Mouse (Mus musculus): ENCODE data around the gene Tdgf1.
A peak's percentile ranks its signal among the peaks of the same experiment; 100 is the strongest.

Gene Tdgf1

DNA sequence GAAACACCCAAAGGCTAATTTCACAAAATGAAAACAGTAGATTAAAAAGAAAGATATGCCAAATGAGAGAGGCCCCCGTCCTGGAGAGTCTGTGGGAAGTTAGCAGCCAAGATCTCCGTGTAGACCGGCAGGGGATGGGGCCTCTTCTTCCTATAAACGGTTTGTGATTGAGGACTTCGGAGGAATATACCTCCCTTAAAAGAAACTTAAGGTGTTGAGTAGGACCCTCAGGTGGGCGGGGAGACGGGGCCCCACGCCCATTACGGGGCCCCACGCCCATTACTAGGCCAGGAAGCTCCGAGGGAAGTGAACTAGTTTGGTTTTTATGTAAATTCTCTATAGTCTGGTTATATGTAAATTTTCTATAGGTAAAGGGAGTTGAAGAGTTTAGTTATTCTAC is at the start of gene Tdgf1:
Gene Tdgf1, minus strand, starts transcription at position 233 of the 400 bp plus-strand sequence.
- DNase-seq: no peak

- peak; percentile 86 to 93 for DNase-seq
Measured at GRCm38 (mm10) chr9:110994716-110995172, 48.8 kb upstream of the Tdgf1 start.

DNA sequence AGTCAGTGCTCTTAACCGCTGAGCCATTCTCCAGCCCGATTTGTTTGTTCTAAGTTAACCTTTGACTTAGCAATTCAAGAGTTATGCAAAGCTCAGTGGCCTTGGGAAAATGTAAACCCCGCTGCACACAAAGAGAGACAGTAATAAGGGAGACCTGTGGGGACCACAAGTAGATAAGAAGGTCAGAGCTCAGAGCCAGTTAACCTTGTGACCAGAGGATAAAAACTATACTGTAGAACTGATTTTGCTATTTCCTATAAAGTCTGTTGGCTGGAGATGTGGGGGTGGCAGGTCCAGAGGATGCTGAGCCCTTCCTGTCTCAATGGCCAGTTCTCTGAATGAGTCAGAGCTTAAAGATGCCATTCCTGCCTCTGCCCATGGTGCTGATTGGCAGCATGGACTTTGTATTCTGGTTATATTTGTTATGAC is 47.3 kb upstream of the Tdgf1 start:
- DNase-seq: no peak

DNA sequence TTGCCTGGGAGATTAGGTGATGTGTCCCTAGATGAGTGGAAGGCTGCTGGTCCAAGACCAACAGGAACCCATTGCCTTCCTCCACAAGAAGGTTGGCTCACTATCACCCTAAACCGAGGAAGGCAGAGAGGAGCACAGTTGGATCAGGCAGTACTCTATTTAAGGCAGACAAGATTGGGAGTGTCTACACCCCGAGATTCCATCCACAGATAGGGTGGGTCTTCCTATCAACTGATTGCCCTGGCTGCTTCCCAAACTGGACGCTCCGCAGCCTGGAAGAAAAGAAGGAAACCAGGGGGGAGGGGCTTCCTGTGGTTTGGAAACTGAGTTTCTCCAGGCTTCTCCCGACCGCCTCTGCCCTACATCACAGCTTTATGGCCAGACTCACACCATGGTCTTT is 44.2 kb upstream of the Tdgf1 start, which contains the start of gene Rtp3:
Gene Rtp3, minus strand, starts transcription at position 380 of the 400 bp plus-strand sequence.
- peak; percentile 83 for DNase-seq

- no peak for DNase-seq
Measured at GRCm38 (mm10) chr9:110989543-110989942, 43.6 kb upstream of the Tdgf1 start.

GRCm38 (mm10) chr9:110989141-110989540 is 43.2 kb upstream of the Tdgf1 start:
- no peak for DNase-seq

DNA sequence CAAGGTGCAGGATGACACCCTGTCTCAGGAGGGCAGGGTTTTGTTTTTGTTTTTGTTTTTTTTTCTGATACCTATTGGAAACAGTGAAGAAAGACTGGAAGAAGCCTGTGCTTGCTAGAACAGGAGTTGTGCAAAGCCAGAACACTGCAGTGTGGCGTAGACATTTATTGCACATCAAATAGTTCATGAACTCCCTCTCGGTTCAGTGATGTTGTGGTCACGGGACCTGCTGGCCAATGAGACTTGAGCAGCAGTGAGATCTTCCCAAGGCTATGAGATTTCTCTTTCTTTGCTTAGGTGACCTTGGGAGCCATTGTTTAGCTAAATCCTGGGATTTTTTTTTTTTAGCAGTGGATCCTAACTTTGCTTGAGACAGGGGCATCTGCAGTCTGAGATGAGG is 42.1 kb upstream of the Tdgf1 start:
- no peak for DNase-seq

GRCm38 (mm10) chr9:110987331-110987730 is 41.4 kb upstream of the Tdgf1 start:
- DNase-seq: no peak

DNA sequence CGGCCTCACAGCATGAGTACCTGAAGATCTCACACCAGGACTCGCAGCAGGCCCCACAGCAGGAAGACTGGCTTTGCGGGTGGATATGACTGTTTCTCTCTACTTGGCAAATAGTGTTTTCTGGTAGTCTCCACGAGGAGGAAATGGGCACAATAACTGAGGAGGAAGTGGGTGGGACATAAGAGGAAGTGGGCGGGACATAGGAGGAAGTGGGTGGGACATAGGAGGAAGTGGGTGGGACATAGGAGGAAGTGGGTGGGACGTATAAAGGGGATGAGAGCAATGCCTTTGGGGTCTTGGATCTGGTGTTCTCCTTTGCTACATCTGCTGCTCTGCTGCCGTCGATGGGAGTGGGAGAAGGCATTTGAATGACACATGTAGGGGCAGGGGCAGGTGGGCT is 40.0 kb upstream of the Tdgf1 start:
- DNase-seq: no peak

GRCm38 (mm10) chr9:110985541-110985940 is 39.6 kb upstream of the Tdgf1 start:
- no peak for DNase-seq

DNA sequence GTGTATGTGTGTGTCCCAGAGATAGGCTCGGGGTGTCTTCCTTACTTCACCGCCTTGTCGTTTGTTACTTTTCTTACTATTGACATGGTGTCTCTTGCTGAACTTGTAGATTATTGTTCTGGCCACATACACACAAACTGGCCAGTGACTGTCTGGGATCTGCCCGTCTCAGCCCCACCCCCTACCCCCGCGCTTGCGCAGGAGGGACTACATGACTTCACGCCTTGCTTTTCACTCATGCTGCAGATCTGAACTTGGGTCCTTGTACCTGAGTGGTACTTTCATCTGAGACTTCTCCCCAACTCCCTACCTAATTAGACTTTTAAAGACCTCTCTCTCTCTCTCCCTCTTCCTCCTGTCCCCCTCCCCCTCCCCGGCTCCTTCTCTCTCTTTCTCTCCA is 38.1 kb upstream of the Tdgf1 start:
- no peak for DNase-seq

- DNase-seq: no peak
Measured at GRCm38 (mm10) chr9:110982351-110982750, 36.4 kb upstream of the Tdgf1 start.

DNA sequence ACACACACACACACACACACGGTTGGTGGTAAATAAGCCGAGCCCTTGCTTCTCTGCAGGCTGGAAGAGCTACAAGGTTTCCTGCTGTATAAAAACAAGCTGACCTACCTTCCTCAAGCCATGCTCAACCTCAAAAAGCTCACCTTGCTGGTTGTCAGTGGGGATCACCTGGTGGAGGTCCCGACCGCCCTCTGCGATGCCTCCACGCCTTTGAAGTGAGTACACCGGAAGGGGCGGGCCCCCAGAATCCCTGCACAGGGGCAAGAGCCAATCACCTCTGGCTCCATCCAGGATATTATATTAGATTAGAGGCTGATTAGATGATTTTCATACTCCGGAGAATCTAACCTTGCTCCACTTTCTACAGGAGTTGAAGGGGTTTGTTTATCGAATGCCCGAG is 33.5 kb upstream of the Tdgf1 start:
- DNase-seq: no peak

DNA sequence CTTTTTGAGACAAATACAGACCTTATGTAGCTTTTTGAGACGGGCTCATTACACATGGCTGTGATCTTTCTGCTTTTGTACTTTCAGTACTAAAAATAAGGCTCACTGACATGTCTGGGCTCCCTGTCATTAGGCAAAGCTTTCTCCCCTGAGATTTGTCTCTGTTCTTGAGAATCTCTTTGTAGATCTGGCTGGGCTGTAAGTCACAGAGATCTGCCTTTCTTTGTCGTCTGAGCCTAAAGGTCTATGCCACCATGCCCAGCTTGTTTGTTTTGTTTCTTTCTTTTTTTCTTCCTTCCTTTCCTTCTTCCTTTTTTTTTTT is 19.9 kb upstream of the Tdgf1 start:
- DNase-seq: no peak

DNA sequence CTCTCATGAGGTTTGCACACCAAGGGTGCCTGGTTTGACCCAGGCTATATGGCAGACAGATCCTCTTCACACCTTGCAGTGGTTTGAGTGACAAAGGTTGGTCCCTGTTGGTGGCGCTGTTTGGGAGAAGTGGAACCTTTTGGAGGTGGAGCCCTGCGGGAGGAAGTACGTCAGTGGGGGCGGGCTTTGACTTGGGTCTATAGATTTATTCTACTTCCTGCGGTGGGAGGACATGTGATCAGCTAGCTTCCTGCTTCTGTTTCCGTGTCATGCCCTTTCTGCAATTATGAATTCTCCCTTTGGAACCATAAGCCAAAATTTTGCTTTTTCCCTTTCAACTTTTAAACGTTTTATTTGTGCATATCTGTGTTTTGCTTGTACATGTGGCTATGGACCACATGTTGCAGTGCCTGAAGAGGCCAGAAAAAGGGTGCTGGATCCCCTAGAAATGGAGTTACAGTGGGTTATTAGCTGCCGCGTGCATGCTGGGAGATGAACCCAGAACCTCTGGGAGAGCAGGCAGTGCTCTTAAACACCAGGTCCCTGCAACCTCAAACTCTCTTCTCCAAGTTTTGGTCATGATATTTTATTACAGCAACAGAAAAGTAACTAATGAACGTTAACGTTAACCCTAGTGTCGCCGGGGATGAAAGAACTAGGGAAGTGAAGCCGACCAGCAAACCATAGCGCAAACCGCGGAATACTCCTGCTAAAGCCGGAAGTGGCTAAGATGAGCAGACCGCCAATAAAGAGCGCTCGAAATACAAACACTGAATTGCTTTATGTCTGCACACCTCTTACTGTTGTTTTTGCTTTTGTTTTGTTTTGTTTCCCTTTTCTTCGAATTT is 19.3 kb upstream of the Tdgf1 start:
- no peak for DNase-seq

- no peak for DNase-seq
Measured at GRCm38 (mm10) chr9:110963566-110964115, 17.7 kb upstream of the Tdgf1 start.

DNA sequence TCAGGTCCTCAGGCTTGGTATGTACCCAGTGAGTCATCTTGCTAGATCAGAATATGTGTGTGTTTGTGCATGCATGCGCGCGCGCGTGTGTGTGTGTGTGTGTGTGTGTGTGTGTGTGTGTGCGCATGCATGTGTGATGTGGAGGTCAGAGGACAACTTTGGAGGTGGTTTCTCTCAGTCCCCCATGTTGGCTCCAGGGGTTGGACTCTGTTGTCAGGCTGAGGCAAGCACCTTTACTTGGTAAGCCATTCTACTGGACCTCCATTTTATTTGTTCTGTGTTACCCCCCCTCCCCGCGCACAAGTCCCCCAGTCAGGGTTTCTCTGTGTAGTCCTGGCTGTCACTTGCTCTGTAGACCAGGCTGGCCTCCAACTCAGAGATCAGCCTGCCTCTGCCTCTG is 15.4 kb upstream of the Tdgf1 start:
- DNase-seq: no peak

DNA sequence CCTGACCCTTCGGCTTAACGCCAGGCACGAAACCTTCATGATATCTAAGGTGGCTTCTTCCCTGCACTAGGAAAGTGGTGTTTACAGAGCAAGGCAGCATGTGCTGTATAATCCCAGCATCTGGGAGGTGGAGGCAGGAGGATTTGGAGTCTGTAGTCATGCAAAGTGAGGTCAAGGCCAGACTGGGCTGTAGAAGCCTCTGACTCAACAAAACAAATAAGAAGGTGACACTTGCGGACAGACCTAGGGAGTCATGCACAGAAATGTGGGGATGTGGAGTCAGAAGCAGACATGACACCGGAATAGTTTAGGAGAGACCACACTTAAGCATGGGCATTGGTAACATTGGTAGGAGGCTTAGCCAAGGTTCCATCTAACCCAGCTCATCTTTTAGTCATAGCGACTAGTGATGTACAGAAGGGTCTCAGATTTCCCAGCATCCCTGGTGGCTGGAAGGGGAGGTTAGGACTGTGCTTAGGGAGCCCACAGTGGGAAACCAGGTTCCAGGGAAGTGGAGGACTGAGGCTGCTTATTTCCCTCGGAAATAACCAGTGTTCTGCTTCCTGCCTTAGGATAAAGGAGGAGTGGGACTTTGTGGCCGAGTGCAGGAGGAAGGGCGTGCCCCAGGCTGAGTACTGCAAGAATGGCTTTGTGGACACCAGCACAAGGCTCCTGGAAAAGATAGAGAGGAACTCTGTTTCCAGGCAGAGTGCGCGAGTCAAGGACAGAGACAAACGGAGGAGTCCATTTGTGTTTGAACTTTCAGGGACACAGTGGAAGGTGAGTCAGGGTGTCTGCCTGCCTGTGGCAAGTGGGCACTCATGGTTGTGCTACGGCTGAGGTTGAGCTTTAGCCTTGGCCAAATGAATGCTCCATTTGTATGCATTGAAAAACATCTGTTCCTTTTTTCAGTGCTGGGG is 14.5 kb upstream of the Tdgf1 start:
- no peak for DNase-seq

GRCm38 (mm10) chr9:110959669-110960068 is 13.7 kb upstream of the Tdgf1 start:
- DNase-seq: no peak

DNA sequence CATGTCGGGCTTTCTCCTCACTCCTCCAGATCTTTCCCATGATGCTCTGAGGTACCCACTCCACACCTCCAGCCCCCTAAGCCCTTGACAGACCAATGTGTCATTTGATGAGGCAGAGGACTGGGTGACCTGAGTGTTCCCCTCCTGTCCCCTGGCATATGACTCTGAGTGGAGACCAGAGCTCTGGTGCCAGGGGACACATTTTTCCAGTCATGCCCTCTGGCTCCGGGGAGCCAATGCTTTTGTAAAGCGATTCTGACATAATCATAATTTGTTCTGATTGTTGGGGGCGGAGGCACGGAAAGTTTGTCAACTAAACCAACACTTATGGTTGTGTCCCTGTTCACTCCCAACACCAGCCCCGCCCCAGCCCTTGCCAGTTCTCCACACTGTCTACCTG is 10.0 kb upstream of the Tdgf1 start:
- no peak for DNase-seq

GRCm38 (mm10) chr9:110954681-110955445 is 8.9 kb upstream of the Tdgf1 start:
- DNase-seq: peak in 1 of 2 experiments; percentile 20
